Mouse (Mus musculus) stomach, postnatal 0 days (tissue): ENCODE results near the gene Ost4. TPM values are rescaled to one million over a fixed set of nuclear protein-coding genes. Genes with fewer than 3 reads are reported as not detected.

ENCODE experiments used
- ATAC-seq: fragments of 200-750 bp; cut with Nextera tagmentation; 2 replicates; pipeline ENCODE4 v1.8.0; 2017; ENCODE audit not compliant: low FRiP score, low TSS enrichment
- DNase-seq: peaks from one replicate; pipeline ENCODE4 v3.0.0-alpha.2; 2016; ENCODE audit warnings: low spot score
- H3K27ac ChIP-seq: fragments of 300-500 bp; sonication (generic); replicated peaks from 2 replicates; pipeline ENCODE4 v1.5.1; 2014; ENCODE audit warnings: mild to moderate bottlenecking, control low read depth
- H3K27me3 ChIP-seq: fragments of 300-500 bp; sonication (generic); 2 replicates; pipeline ENCODE4 v1.6.1; 2014; ENCODE audit warnings: low read length; ENCODE audit not compliant: control insufficient read depth, insufficient read depth
- H3K36me3 ChIP-seq: fragments of 300-500 bp; sonication (generic); 2 replicates; pipeline ENCODE4 v1.6.1; 2014; ENCODE audit warnings: low read length, mixed read lengths; ENCODE audit not compliant: control insufficient read depth, insufficient read depth
- H3K4me1 ChIP-seq: fragments of 300-500 bp; sonication (generic); replicated peaks from 2 replicates; pipeline ENCODE4 v1.6.1; 2014; ENCODE audit warnings: antibody characterized with exemption; ENCODE audit not compliant: control insufficient read depth, insufficient read depth
- H3K4me2 ChIP-seq: fragments of 300-500 bp; sonication (generic); replicated peaks from 2 replicates; pipeline ENCODE4 v1.6.1; 2014; ENCODE audit warnings: low read depth, mild to moderate bottlenecking, control low read depth, moderate library complexity
- H3K4me3 ChIP-seq: fragments of 300-500 bp; sonication (generic); 2 replicates; pipeline ENCODE4 v1.5.1; 2014; ENCODE audit warnings: low read depth, low read length, control low read depth
- H3K9ac ChIP-seq: fragments of 300-500 bp; sonication (generic); 2 replicates; pipeline ENCODE4 v1.6.1; 2014; ENCODE audit warnings: mild to moderate bottlenecking, low read length, control low read depth, mixed read lengths
- H3K9me3 ChIP-seq: fragments of 300-500 bp; sonication (generic); 2 replicates; pipeline ENCODE4 v1.6.1; 2016; ENCODE audit warnings: low read length; ENCODE audit not compliant: control insufficient read depth
- CTCF ChIP-seq: IDR thresholded peaks from 2 replicates; pipeline ENCODE4 v1.5.1; 2016; ENCODE audit warnings: antibody characterized with exemption, low read depth, mild to moderate bottlenecking, moderate library complexity
- EP300 ChIP-seq: optimal IDR thresholded peaks from 2 replicates; pipeline ENCODE3; 2016; ENCODE audit warnings: antibody characterized with exemption
- WGBS: fragments of 180-500 bp; shearing (Covaris S2); extraction: QIAGEN DNeasy Blood & Tissue Kit; methylation state at CpG from one replicate; pipeline ENCODE4 v1.1.7; 2014; 5-methylcytosine and 5-hydroxymethylcytosine counted together
- polyA plus RNA-seq: library from polyadenylated mRNA; unstranded; fragments of >200 nt; fragmentation: Nextera tagmentation; extraction: Ambion mirVana; gene quantifications from 2 replicates; pipeline ENCODE4 v1.2.1, GENCODE M21; 2015

Gene Ost4
- polyA plus RNA-seq, 1 experiment from 2014 or later, result 397 TPM

DNA sequence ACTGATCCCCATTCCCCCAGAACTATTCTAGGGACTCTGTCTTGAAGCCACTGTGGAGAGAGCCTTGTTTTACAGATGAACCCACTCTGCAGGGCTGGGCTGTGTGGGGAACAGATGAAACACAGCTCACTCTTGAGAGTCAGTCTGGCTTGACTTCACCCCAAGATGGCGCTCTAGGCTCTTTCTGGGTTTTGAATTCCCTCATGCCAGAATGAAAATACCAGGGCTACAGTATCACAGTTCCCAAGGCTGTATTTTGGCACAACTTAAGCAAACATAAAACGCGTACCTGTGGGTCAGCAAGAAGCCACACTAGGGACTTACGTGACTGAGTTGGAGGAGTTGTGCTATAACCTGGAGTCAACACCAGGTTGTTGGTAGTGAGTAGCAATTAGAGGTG is 22.5 kb upstream of the Ost4 start:
- DNase-seq (peak; percentile 82), ATAC-seq (peak; percentile 36; the same call in 1 of the 2 replicates)
- H3K4me2 ChIP-seq, result no peak overlapping the region
- WGBS, result 33% methylated on average over 4 of the region's 4 CpGs
- H3K27ac ChIP-seq, result no peak overlapping the region
- H3K9ac ChIP-seq, result no peak overlapping the region
- H3K9me3 ChIP-seq, result no peaks in the 10 kb centered on the region
- no peaks in the 10 kb centered on the region for H3K27me3 ChIP-seq
- no peak overlapping the region for H3K4me3 ChIP-seq
- TF ChIP-seq CTCF (peak; percentile 86), EP300 (no peak)
- H3K36me3 ChIP-seq, result no peaks in the 10 kb centered on the region
- H3K4me1 ChIP-seq, result no peaks in the 10 kb centered on the region

- no peaks in the 10 kb centered on the region for H3K27me3 ChIP-seq
- no peak overlapping the region for H3K9ac ChIP-seq
- H3K9me3 ChIP-seq, result no peaks in the 10 kb centered on the region
- H3K4me3 ChIP-seq, result no peak overlapping the region
- H3K27ac ChIP-seq, result no peak overlapping the region
- peak; percentile 45; the same call in 1 of the 2 replicates for ATAC-seq
- H3K4me2 ChIP-seq, result no peak overlapping the region
- 42% methylated on average over 7 of the region's 7 CpGs for WGBS
- no peaks in the 10 kb centered on the region for H3K36me3 ChIP-seq
- DNase-seq, result no peak
- no peak for TF ChIP-seq CTCF
- no peak for TF ChIP-seq EP300
- no peaks in the 10 kb centered on the region for H3K4me1 ChIP-seq
These were observed 20.4 kb upstream of the Ost4 start for GRCm38 (mm10) chr5:30927945-30928529.

DNA sequence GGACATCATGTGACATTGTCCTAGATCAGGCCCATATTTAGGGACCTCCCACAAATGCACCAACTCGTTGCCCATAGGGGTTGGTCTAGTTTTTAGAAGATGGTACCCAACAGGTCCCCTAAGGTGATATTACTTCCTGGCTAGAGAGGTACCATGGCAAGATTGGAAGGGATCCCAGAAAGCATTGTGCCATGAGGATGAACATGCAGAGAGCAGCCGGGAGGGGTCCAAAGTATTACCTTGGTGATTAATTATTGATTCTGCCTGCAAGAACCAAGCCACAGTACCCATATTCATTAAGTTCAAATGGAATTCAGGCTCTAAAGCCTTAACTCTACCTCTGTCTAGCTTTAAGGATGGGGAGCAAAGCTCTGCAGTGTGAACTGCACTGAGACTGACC is 18.5 kb upstream of the Ost4 start:
- ATAC-seq, result no peak
- no peak for DNase-seq
- H3K9me3 ChIP-seq, result no peaks in the 10 kb centered on the region
- no peak overlapping the region for H3K9ac ChIP-seq
- H3K4me1 ChIP-seq, result no peaks in the 10 kb centered on the region
- 79% methylated on average over 2 of the region's 2 CpGs for WGBS
- no peak overlapping the region for H3K4me2 ChIP-seq
- H3K27me3 ChIP-seq, result no peaks in the 10 kb centered on the region
- H3K4me3 ChIP-seq, result no peak overlapping the region
- no peak for TF ChIP-seq CTCF
- H3K36me3 ChIP-seq, result no peaks in the 10 kb centered on the region
- no peak overlapping the region for H3K27ac ChIP-seq

GRCm38 (mm10) chr5:30925217-30925616 is 17.6 kb upstream of the Ost4 start:
- no peak for TF ChIP-seq EP300
- no peak for TF ChIP-seq CTCF
- Histone ChIP-seq H3K4me1 (no peaks in the 10 kb centered on the region), H3K36me3 (no peaks in the 10 kb centered on the region), H3K4me2 (no peak overlapping the region), H3K27me3 (no peaks in the 10 kb centered on the region), H3K27ac (no peak overlapping the region), H3K4me3 (no peak overlapping the region), H3K9me3 (no peaks in the 10 kb centered on the region), H3K9ac (no peak overlapping the region)
- WGBS, result 95% methylated on average over 5 of the region's 5 CpGs
- ATAC-seq (no peak), DNase-seq (no peak)

GRCm38 (mm10) chr5:30924614-30925013 is 17.0 kb upstream of the Ost4 start:
- Histone ChIP-seq H3K4me3 (no peak overlapping the region), H3K27me3 (no peaks in the 10 kb centered on the region), H3K4me1 (no peaks in the 10 kb centered on the region), H3K27ac (no peak overlapping the region), H3K9me3 (no peaks in the 10 kb centered on the region), H3K9ac (no peak overlapping the region), H3K4me2 (no peak overlapping the region), H3K36me3 (no peaks in the 10 kb centered on the region)
- no peak for TF ChIP-seq EP300
- no peak for TF ChIP-seq CTCF
- DNase-seq (no peak), ATAC-seq (no peak)
- 81% methylated on average over 8 of the region's 8 CpGs for WGBS

DNA sequence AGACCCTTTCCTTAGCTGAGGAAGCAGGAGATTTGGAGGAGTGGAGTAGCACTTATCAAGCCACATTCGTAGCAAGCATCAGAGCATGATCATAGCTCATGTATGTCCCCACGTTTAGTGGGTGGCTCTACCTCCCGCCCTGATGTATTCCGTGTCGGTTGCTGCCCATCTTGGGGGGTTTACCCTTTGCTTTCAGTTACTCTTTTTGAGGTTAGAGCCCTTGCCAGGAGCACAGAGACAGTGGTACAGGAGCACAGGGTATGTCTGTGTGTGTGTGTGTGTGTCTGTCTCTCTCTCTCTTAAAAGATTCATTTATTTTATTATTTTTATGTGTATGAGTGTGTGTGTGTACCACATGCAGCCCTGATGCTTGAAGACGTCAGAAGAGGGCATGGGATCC is 15.5 kb upstream of the Ost4 start:
- H3K27me3 ChIP-seq, result no peaks in the 10 kb centered on the region
- H3K27ac ChIP-seq, result no peak overlapping the region
- DNase-seq, result no peak
- TF ChIP-seq EP300 (no peak), CTCF (no peak)
- WGBS, result 71% methylated on average over 6 of the region's 6 CpGs
- H3K9ac ChIP-seq, result no peak overlapping the region
- peaks cover 5% of the 10 kb centered on the region for H3K36me3 ChIP-seq
- ATAC-seq, result no peak
- H3K4me1 ChIP-seq, result no peaks in the 10 kb centered on the region
- H3K4me3 ChIP-seq, result no peak overlapping the region
- H3K4me2 ChIP-seq, result no peak overlapping the region
- H3K9me3 ChIP-seq, result no peaks in the 10 kb centered on the region
